Mouse (Mus musculus) ZHBTc4 (cell line): ENCODE measurements around the gene Rapgef3.

ENCODE experiments used
- DNase-seq: peaks from one replicate; pipeline ENCODE4 v3.0.0-alpha.2; 2011; ENCODE audit warnings: low read depth, low spot score

Rapgef3 gene

GRCm38 (mm10) chr15:97721008-97721701 lies 46.6 kb downstream of the Rapgef3 start:
- DNase-seq: no peak

GRCm38 (mm10) chr15:97720026-97720675 lies 47.6 kb downstream of the Rapgef3 start:
- no peak for DNase-seq

DNA sequence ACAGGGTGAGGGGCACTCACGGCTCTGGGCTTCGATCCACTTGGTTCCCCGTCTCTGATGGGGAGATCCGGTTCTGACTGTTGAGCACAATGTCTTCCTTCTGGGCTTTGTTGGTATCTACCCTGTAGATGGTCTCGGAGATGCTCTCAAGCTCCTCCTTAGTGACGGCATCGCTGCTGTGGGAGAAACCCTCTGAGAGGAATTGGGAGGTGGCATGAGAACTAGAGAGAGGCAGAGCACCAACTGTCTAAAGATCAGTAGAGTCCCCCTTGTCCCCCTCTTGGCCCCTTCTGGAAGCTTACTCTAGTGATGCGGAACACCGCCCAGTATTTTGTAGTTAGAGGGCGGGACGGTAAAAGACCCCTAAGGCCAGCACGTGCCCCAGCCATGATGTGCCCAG lies 48.3 kb downstream of the Rapgef3 start:
- no peak for DNase-seq

GRCm38 (mm10) chr15:97718535-97719155 lies 49.1 kb downstream of the Rapgef3 start:
- no peak for DNase-seq

DNA sequence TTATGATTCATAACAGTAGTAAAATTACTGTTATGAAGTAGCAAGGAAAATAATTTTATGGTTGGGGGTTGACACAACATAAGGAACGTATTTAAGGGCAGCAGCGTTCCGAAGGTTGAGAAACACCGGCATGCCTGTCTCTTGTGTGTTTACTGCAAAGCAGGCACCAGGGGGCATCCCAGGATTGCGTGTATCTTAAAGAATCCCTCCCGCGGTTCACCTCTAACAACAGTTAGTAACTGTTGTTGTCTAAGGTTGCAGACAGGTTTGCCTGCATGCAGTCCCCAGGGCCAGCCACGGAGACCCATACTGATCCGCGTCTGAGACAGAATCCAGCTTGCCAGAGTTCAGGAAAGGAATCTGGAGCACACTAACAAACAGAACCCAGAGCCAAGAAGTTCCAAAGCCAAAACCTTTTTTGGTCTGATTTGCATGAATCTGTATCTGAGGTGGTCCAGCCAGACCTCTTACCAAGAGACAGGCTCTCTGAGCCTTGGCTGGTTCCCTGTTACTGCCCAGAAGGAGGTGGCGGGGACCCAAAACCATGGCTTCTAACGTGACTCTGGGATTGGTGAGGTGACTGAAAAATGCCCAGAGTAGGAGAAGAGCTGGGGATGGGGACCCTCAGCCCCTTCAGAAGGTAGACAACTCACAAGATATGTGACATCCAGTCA lies 49.8 kb downstream of the Rapgef3 start:
- DNase-seq: peak; percentile 70

DNA sequence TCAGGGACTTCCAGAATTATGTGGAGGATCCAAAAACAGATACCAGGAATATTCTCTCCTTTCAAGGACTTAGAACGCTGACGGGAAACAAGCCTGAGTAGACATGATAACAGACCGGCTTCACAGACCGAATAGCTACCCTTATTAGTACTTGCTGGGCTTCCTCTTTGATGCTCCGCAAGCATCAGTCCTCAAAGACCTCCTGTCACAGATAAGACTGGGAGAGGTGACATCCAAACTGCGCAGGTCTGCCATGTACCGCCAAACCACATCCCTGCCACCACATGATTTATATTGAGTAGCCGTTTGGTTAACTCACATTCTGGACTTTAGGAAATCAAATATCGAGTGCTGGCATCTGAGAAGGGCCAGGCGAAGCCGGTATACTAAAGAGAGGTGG lies 51.0 kb downstream of the Rapgef3 start:
- DNase-seq: no peak

GRCm38 (mm10) chr15:97715734-97716133 lies 52.0 kb downstream of the Rapgef3 start:
- no peak for DNase-seq

DNA sequence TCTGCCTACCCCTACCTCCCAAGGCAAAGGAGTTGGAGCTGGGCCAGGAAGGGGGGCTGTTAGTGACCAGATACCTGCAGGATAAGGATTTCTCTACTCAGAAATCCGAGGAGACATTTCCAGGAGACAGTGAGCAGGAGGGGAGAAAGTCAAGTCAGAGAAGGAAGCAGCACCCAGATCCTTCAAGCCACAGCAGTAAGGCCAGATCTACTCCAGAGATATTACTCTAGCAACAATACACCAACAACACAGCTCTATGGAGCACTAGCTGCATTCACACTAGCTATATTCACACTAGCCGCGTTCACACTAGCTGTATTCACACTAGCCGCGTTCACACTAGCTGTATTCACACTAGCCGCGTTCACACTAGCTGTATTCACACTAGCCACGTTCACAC lies 52.7 kb downstream of the Rapgef3 start:
- no peak for DNase-seq

DNA sequence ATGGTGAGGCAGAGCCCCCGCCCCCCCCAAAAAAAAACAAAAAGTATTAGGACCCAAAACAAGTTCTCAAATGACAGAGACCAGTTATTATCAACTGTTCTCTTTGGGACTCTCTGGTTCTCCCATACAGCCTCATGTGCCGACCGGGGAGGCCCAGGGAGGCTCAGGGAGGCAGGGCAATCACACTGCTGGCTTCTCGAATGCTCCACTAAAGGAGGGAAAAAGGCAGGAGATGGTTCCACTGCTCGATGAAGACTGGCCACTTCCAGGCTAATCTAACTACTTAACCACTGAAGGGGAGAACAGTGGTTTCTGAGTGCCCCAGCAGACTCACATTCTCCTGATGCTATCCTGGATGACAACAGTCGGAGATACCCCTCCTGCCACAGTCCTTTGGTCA lies 55.2 kb downstream of the Rapgef3 start:
- no peak for DNase-seq

DNA sequence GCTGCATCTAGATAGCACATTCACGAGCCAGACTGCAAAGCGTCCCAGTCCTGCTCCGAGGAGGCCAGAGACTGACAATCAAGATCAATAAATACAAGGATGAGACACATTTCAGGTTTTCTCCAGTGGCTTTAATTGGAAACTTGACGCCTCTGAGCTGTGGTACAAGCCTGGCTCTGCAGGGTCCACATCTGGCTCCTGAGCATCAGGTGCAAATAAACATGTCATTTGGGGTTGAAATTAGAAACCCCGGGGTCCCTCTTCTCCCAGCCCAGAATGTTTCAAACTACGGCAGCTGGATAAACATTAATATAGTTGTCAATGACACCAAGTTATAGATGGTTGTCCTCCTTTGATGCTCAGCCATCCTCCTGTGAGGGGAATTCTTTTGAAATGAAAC lies 56.9 kb downstream of the Rapgef3 start:
- DNase-seq: no peak

DNA sequence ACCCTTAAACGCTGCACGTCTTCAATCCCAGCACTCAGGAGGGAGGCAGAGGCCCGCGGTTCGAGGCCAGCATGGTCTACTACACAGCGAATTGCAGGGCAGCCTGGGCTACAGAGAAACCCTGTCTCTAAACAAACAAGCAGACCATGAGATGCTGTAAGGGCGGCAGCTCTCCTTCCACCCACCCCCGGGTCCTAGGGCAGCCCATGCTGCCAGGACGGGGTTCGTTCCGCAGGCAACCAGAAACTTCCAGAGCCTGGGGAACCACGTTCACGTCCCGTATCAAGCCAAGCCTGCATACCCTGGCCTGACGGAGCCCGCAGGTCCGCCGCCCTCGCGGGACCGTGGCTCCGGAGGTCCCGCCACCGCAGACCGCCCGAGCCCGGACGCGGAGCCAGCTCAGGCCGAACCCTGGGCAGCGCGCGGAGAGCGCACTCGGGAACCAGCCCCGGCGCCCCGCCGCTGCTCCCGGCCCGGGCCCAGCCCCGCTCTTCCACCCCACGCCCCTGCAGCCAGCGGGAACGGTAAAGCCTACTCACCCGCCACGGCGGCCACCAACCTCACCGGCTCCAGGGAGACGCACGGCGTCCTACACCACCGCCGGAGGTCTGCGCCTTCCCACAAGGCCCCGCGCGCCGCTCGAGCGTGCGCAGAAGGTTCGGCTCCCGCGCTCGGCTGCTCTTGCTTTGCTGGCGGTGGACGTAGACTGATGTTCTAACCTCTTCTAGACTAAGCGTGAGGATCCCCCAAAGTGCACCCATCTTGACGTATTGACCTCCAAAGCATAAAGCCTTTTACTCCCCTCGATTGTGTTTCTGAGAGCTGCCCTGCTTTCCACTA lies 62.3 kb downstream of the Rapgef3 start, which contains the start of gene Rpap3:
Gene Rpap3, minus strand, starts transcription at position 615 of the 840 bp plus-strand sequence.
- peak; percentile 91 for DNase-seq

GRCm38 (mm10) chr15:97696616-97697015 lies 71.2 kb downstream of the Rapgef3 start:
- DNase-seq: no peak
